Mouse (Mus musculus): ENCODE measurements at regions not wholly inside any gene's neighbourhood (a gene's known extent, or its start where the extent isn't known, plus 50 kb on each side); places are given as distances from the start of the nearest gene placed in this dataset.

DNA sequence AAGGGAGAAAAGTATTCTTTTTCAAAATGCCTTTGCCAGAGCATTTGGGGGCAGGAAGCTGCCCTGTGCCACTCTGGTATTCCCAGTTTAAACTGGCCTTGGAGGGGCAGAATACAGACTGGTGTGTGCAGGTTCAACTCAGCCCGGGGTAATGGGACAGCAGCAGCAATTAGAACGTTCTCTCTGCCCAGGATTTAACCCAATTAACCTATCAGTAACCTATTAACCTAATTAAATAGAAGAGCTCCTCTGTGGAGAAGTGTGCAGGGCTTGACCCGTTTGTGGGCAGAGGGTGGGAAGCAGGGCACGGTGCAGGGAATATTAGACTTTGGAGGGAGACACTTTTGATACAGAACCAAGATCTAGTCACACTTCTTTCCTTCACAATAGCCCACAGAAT lies 252.7 kb upstream of the Satb1 start:
- TF ChIP-seq POLR2A (IDR thresholded peaks at IDR 0.05; ENCODE audit: control insufficient read depth in 1 of 2, insufficient read depth in 1 of 2, low read depth in 1 of 2, low read length in 2 of 2, poor library complexity in 1 of 2) (no peak), USF1 (IDR thresholded peaks at IDR 0.05; ENCODE audit: low read depth, low read length) (no peak), MAFK (IDR thresholded peaks at IDR 0.05; ENCODE audit: borderline replicate concordance, low read depth, low read length) (no peak), CTCF (IDR thresholded peaks at IDR 0.05 in 2 of 3, conservative IDR thresholded peaks at IDR 0.05 in 1 of 3; ENCODE audit: control insufficient read depth in 1 of 3, insufficient read depth in 1 of 3, low read depth in 2 of 3, low read length in 3 of 3, poor library complexity in 1 of 3, severe bottlenecking in 1 of 3) (no peak), TBP (IDR thresholded peaks at IDR 0.05; ENCODE audit: low read depth, low read length) (no peak), ETS1 (IDR thresholded peaks at IDR 0.05; ENCODE audit: low read depth, low read length) (no peak)
